Mouse (Mus musculus) embryonic fibroblast, embryonic 13.5 days (primary cell): Measurements from ENCODE around the gene Hist1h2br.

Experiments used
- CTCF ChIP-seq: IDR thresholded peaks from 2 replicates; pipeline ENCODE4 v1.5.1; 2011; ENCODE audit warnings: mild to moderate bottlenecking, control low read depth, low read length, moderate library complexity, borderline replicate concordance; ENCODE audit not compliant: insufficient read depth
- POLR2A ChIP-seq: IDR thresholded peaks from 2 replicates; pipeline ENCODE4 v1.6.1; 2011; ENCODE audit warnings: low read depth, mild to moderate bottlenecking, control low read depth, low read length, moderate library complexity

GRCm38 (mm10) chr13:21830344-21830743, 3.2 kb upstream of the Hist1h2br start:
- TF ChIP-seq CTCF (no peak), POLR2A (0 out of 2 replicates have a peak, but pooled peaks have one; percentile 10)
